In the genomic region with DNA sequence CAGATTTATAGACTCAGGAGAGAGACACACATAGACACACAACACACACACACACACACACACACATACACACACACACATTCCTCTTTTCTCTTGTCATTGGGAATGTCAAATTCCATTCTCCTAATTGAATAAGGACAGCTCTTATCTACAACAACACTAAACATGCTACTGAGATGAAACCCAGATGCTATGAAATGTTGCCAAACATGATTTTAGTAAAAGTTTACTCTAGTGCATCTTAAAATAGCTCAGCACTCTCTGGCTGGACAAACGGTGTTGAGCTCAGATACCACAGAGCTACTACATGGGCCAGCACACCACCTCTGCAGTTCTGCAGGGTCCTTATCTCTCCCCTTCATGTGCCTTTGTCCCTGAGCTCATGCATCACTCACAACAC, we compare ENCODE assay signal across 12 mouse cellular contexts. TPM values are rescaled to one million over a fixed set of nuclear protein-coding genes. Genes with fewer than 3 reads are reported as not detected.
DNase-seq lines count a peak whose midpoint lies in the region; ATAC-seq and TF ChIP-seq lines count a peak whose summit lies in the region.
"Had no signal": no experiment of that assay in that cellular context is flagged by ENCODE, and none has a peak within 500 bp of the region (broad histone marks: within the 10 kb centered on the region; RNA-seq: fewer than 3 reads in every experiment).

No protein-coding gene starts in this region.

- H3K27me3 ChIP-seq in lung, embryonic 15.5 days, result no peaks in the 10 kb centered on the region
- no peaks in the 10 kb centered on the region for H3K27me3 ChIP-seq in heart, embryonic 16.5 days (ENCODE audit: control insufficient read depth, insufficient read depth, low read length)
- no peaks in the 10 kb centered on the region for H3K27me3 ChIP-seq in liver, embryonic 12.5 days (replicated peaks)
- no peaks in the 10 kb centered on the region for H3K27me3 ChIP-seq in stomach, postnatal 0 days (ENCODE audit: control insufficient read depth, insufficient read depth, low read length)
- H3K27me3 ChIP-seq in forebrain, embryonic 10.5 days (ENCODE audit: poor library complexity, severe bottlenecking), result no peaks in the 10 kb centered on the region
- H3K27me3 ChIP-seq: embryonic facial prominence, embryonic 12.5 days had no signal

- TF ChIP-seq POLR2A in lung, adult 2 months (IDR thresholded peaks at IDR 0.05; ENCODE audit: borderline replicate concordance, extremely low read depth, low read depth, low read length), result no peak

- WGBS in lung, embryonic 15.5 days, result 10% methylated on average over 1 of the region's 1 CpGs
- 0% methylated on average over 1 of the region's 1 CpGs for WGBS in lung, adult 2 months
- 7% methylated on average over 1 of the region's 1 CpGs for WGBS in heart, embryonic 16.5 days
- 9% methylated on average over 1 of the region's 1 CpGs for WGBS in liver, embryonic 12.5 days (ENCODE audit: insufficient replicate concordance)
- WGBS in stomach, postnatal 0 days, result 8% methylated on average over 1 of the region's 1 CpGs
- 76% methylated on average over 1 of the region's 1 CpGs for WGBS in forebrain, embryonic 10.5 days

- DNase-seq in lung, adult 2 months, result no peak
- no peak for DNase-seq in stomach, postnatal 0 days (ENCODE audit: low spot score)
- DNase-seq in forebrain, embryonic 10.5 days (ENCODE audit: extremely low spot score, low spot score), result no peak
- DNase-seq in adrenal gland, adult 18-20 months (ENCODE audit: low spot score in 2 of 2), result no peak
- DNase-seq in cerebellum, adult 18-20 months, result no peak
- DNase-seq: layer of hippocampus, postnatal 36 days; thymus, adult 18-20 months had no signal

- peak; percentile 93 for ATAC-seq in lung, embryonic 15.5 days (ENCODE audit: borderline replicate concordance, extremely low read depth, low FRiP score, low TSS enrichment)
- ATAC-seq in heart, embryonic 16.5 days (replicated peaks; ENCODE audit: extremely low read depth, insufficient read depth, low FRiP score), result peak; percentile 97
- ATAC-seq in liver, embryonic 12.5 days, result peak; percentile 84
- ATAC-seq in stomach, postnatal 0 days (ENCODE audit: low FRiP score, low TSS enrichment), result peak; percentile 67; the same call in 1 of the 2 replicates

- H3K9me3 ChIP-seq in lung, embryonic 15.5 days, result no peaks in the 10 kb centered on the region
- H3K9me3 ChIP-seq in heart, embryonic 16.5 days (replicated peaks; ENCODE audit: control insufficient read depth, low read length), result no peaks in the 10 kb centered on the region
- H3K9me3 ChIP-seq in liver, embryonic 12.5 days (replicated peaks), result no peaks in the 10 kb centered on the region
- no peaks in the 10 kb centered on the region for H3K9me3 ChIP-seq in stomach, postnatal 0 days (ENCODE audit: control insufficient read depth, low read length)
- H3K9me3 ChIP-seq in forebrain, embryonic 10.5 days, result no peaks in the 10 kb centered on the region
- H3K9me3 ChIP-seq: embryonic facial prominence, embryonic 12.5 days had no signal

- H3K4me2 ChIP-seq in lung, embryonic 15.5 days, result no peak overlapping the region
- peak overlapping the region; percentile 18; the same call in 1 of the 2 replicates for H3K4me2 ChIP-seq in heart, embryonic 16.5 days (ENCODE audit: low read depth, low read length)
- no peak overlapping the region for H3K4me2 ChIP-seq in liver, embryonic 12.5 days
- H3K4me2 ChIP-seq in stomach, postnatal 0 days (replicated peaks; ENCODE audit: low read depth), result no peak overlapping the region
- H3K4me2 ChIP-seq: embryonic facial prominence, embryonic 12.5 days; midbrain, embryonic 11.5 days had no signal

- no peak overlapping the region for H3K4me3 ChIP-seq in lung, embryonic 15.5 days
- H3K4me3 ChIP-seq in lung, adult 2 months (replicated peaks; ENCODE audit: extremely low read depth, low read depth, low read length), result no peak overlapping the region
- no peak overlapping the region for H3K4me3 ChIP-seq in heart, embryonic 16.5 days (ENCODE audit: low read length)
- no peak overlapping the region for H3K4me3 ChIP-seq in liver, embryonic 12.5 days
- no peak overlapping the region for H3K4me3 ChIP-seq in stomach, postnatal 0 days (ENCODE audit: low read depth, low read length)
- no peak overlapping the region for H3K4me3 ChIP-seq in forebrain, embryonic 10.5 days
- H3K4me3 ChIP-seq: embryonic facial prominence, embryonic 12.5 days had no signal

- H3K9ac ChIP-seq in lung, embryonic 15.5 days, result no peak overlapping the region
- H3K9ac ChIP-seq in heart, embryonic 16.5 days (ENCODE audit: low read length), result no peak overlapping the region; the same call in 1 of the 2 replicates
- no peak overlapping the region for H3K9ac ChIP-seq in liver, embryonic 12.5 days
- no peak overlapping the region for H3K9ac ChIP-seq in stomach, postnatal 0 days (ENCODE audit: low read length)
- H3K9ac ChIP-seq: embryonic facial prominence, embryonic 12.5 days had no signal

- no peak for TF ChIP-seq CTCF in lung, adult 2 months (IDR thresholded peaks at IDR 0.05; ENCODE audit: insufficient read depth, low read length)
- TF ChIP-seq CTCF in stomach, postnatal 0 days (IDR thresholded peaks at IDR 0.05; ENCODE audit: low read depth), result no peak

- no peaks in the 10 kb centered on the region for H3K36me3 ChIP-seq in lung, embryonic 15.5 days
- H3K36me3 ChIP-seq in heart, embryonic 16.5 days (ENCODE audit: control insufficient read depth, insufficient read depth), result no peaks in the 10 kb centered on the region
- H3K36me3 ChIP-seq in liver, embryonic 12.5 days, result no peaks in the 10 kb centered on the region
- no peaks in the 10 kb centered on the region for H3K36me3 ChIP-seq in stomach, postnatal 0 days (ENCODE audit: control insufficient read depth, insufficient read depth, low read length)
- no peaks in the 10 kb centered on the region for H3K36me3 ChIP-seq in forebrain, embryonic 10.5 days (replicated peaks)
- H3K36me3 ChIP-seq: embryonic facial prominence, embryonic 12.5 days had no signal

- H3K4me1 ChIP-seq in lung, embryonic 15.5 days, result peaks cover 7% of the 10 kb centered on the region
- peaks cover 10% of the 10 kb centered on the region for H3K4me1 ChIP-seq in lung, adult 2 months (ENCODE audit: control insufficient read depth, insufficient read depth, low read length)
- peaks cover 11% of the 10 kb centered on the region for H3K4me1 ChIP-seq in heart, embryonic 16.5 days (ENCODE audit: control insufficient read depth, insufficient read depth, low read length)
- H3K4me1 ChIP-seq in liver, embryonic 12.5 days, result peaks cover 13% of the 10 kb centered on the region
- H3K4me1 ChIP-seq in stomach, postnatal 0 days (replicated peaks; ENCODE audit: control insufficient read depth, insufficient read depth), result no peaks in the 10 kb centered on the region
- H3K4me1 ChIP-seq in forebrain, embryonic 10.5 days, result no peaks in the 10 kb centered on the region
- H3K4me1 ChIP-seq: embryonic facial prominence, embryonic 12.5 days had no signal

- TF ChIP-seq EP300 in stomach, postnatal 0 days (optimal IDR thresholded peaks at IDR 0.05), result peak; percentile 84

- peak overlapping the region; percentile 61; the same call in 1 of the 2 replicates for H3K27ac ChIP-seq in lung, embryonic 15.5 days
- peak overlapping the region; percentile 90 for H3K27ac ChIP-seq in heart, embryonic 16.5 days (ENCODE audit: low read length)
- H3K27ac ChIP-seq in liver, embryonic 12.5 days, result no peak overlapping the region
- peak overlapping the region; percentile 61; the same call in 1 of the 2 replicates for H3K27ac ChIP-seq in stomach, postnatal 0 days (replicated peaks)
- H3K27ac ChIP-seq in forebrain, embryonic 10.5 days, result no peak overlapping the region
- H3K27ac ChIP-seq: embryonic facial prominence, embryonic 12.5 days had no signal

RNA-seq across cellular contexts. Expression of a gene that starts 12.8 kb away (rescaled TPM):
- polyA plus RNA-seq in lung, embryonic 15.5 days (2015; fragmentation: Nextera tagmentation; extraction: Ambion mirVana), result 7.5 and 15.5 TPM in 2 replicates
- 20.8 and 34.4 TPM in 2 replicates for polyA plus RNA-seq in lung, adult 2 months (2012; rRNA removed)
- 1,143 and 1,291 TPM in 2 replicates for polyA plus RNA-seq in heart, embryonic 16.5 days (2015; fragmentation: Nextera tagmentation; extraction: Ambion mirVana)
- polyA plus RNA-seq in liver, embryonic 12.5 days (2016; fragmentation: Nextera tagmentation; extraction: Ambion mirVana), result 0.50 and 0.61 TPM in 2 replicates
- 21.2 and 22.8 TPM in 2 replicates for polyA plus RNA-seq in stomach, postnatal 0 days (2015; fragmentation: Nextera tagmentation; extraction: Ambion mirVana)
- 0.86 and 1.4 TPM in 2 replicates for polyA plus RNA-seq in forebrain, embryonic 10.5 days (2016; fragmentation: Nextera tagmentation; extraction: Ambion mirVana)
- total RNA-seq in adrenal gland, adult 18-20 months (2021), result under 1 TPM; 0.48 to 0.73 TPM

RNA-seq across cellular contexts. Expression of a gene that starts 55.1 kb away (rescaled TPM):
- polyA plus RNA-seq in lung, embryonic 15.5 days (2015; fragmentation: Nextera tagmentation; extraction: Ambion mirVana), result 6.5 and 8.8 TPM in 2 replicates
- polyA plus RNA-seq in lung, adult 2 months (2012; rRNA removed), result 6.5 and 7.5 TPM in 2 replicates
- 4.7 and 5.1 TPM in 2 replicates for polyA plus RNA-seq in heart, embryonic 16.5 days (2015; fragmentation: Nextera tagmentation; extraction: Ambion mirVana)
- 2.4 and 2.5 TPM in 2 replicates for polyA plus RNA-seq in liver, embryonic 12.5 days (2016; fragmentation: Nextera tagmentation; extraction: Ambion mirVana)
- 1.6 and 2.0 TPM in 2 replicates for polyA plus RNA-seq in stomach, postnatal 0 days (2015; fragmentation: Nextera tagmentation; extraction: Ambion mirVana)
- 3.0 and 3.7 TPM in 2 replicates for polyA plus RNA-seq in forebrain, embryonic 10.5 days (2016; fragmentation: Nextera tagmentation; extraction: Ambion mirVana)
- 1 to 10 TPM; 8.2 to 8.6 TPM for total RNA-seq in adrenal gland, adult 18-20 months (2021)

Comparison
In these comparisons a context has a peak if more than half of its experiments do, and no peak if none do; other contexts are left out.
1. H3K27ac ChIP-seq: peak in lung, embryonic 15.5 days (single experiment), heart, embryonic 16.5 days (single experiment) and stomach, postnatal 0 days (single experiment); none in liver, embryonic 12.5 days (single experiment) and forebrain, embryonic 10.5 days (single experiment).
2. RNA of a gene that starts 12.8 kb away (polyA plus RNA-seq): 1,143 to 1,291 TPM in heart, embryonic 16.5 days; 20.8 to 34.4 TPM in lung, adult 2 months, 21.2 to 22.8 TPM in stomach, postnatal 0 days, 7.5 to 15.5 TPM in lung, embryonic 15.5 days, 0.86 to 1.4 TPM in forebrain, embryonic 10.5 days and 0.50 to 0.61 TPM in liver, embryonic 12.5 days; every median in the first group is over 10 times any median in the second.
3. Peak in every context shown above with its lines, with median percentiles within 50 percentile points of each other: ATAC-seq.